Mouse (Mus musculus) spleen, adult 2 months (tissue): ENCODE data around the gene Ubn2. TPM values are rescaled to one million over a fixed set of nuclear protein-coding genes. Genes with fewer than 3 reads are reported as not detected.
A peak's percentile ranks its signal among the peaks of the same experiment; 100 is the strongest.

Experiments
- DNase-seq, 2 experiments: peaks; one replicate each; pipeline versions ENCODE4 v3.0.0 to v3.0.0-alpha.2; 2012 to 2021; ENCODE audit warnings: low spot score in 2 of 2, low read depth in 1 of 2
- H3K27ac ChIP-seq: fragments of 200-500 bp; 2 replicates; pipeline ENCODE4 v1.5.1; 2012; ENCODE audit warnings: low read length, inconsistent platforms; ENCODE audit not compliant: insufficient read depth
- H3K27me3 ChIP-seq: fragments of 200-500 bp; 2 replicates; pipeline ENCODE4 v1.6.1; 2012; ENCODE audit warnings: mild to moderate bottlenecking, moderate library complexity, low read length, inconsistent platforms; ENCODE audit not compliant: control insufficient read depth, insufficient read depth
- H3K36me3 ChIP-seq: fragments of 200-500 bp; 2 replicates; pipeline ENCODE4 v1.6.1; 2012; ENCODE audit warnings: mild to moderate bottlenecking, low read length, inconsistent platforms; ENCODE audit not compliant: control insufficient read depth, insufficient read depth
- H3K4me1 ChIP-seq: fragments of 200-500 bp; 2 replicates; pipeline ENCODE4 v1.6.1; 2011; ENCODE audit warnings: inconsistent platforms; ENCODE audit not compliant: control insufficient read depth, insufficient read depth, insufficient read length
- H3K4me3 ChIP-seq: fragments of 200-500 bp; 2 replicates; pipeline ENCODE4 v1.5.1; 2011; ENCODE audit warnings: mild to moderate bottlenecking, inconsistent platforms; ENCODE audit not compliant: insufficient read depth, insufficient read length; ENCODE audit errors: extremely low read depth
- CTCF ChIP-seq: fragments of 200-500 bp; IDR thresholded peaks from 2 replicates; pipeline ENCODE4 v1.5.1; 2011; ENCODE audit warnings: mild to moderate bottlenecking, inconsistent platforms; ENCODE audit not compliant: insufficient read depth, insufficient read length, insufficient replicate concordance; ENCODE audit errors: extremely low read depth
- POLR2A ChIP-seq: fragments of 200-500 bp; IDR thresholded peaks from 2 replicates; pipeline ENCODE4 v1.6.1; 2011; ENCODE audit warnings: low read depth, low read length, inconsistent platforms
- WGBS: fragments of 180-500 bp; shearing (Covaris S2); methylation state at CpG from one replicate; pipeline ENCODE4 v1.1.7; 2018; 5-methylcytosine and 5-hydroxymethylcytosine counted together
- polyA plus RNA-seq: library from polyadenylated mRNA; depleted of rRNA; stranded (reverse); fragments of >200 nt; gene quantifications from 2 replicates; pipeline ENCODE4 v1.2.3, GENCODE M21; 2012; rRNA removed

Ubn2 gene
- polyA plus RNA-seq, 1 experiment, result 4.9 TPM

DNA sequence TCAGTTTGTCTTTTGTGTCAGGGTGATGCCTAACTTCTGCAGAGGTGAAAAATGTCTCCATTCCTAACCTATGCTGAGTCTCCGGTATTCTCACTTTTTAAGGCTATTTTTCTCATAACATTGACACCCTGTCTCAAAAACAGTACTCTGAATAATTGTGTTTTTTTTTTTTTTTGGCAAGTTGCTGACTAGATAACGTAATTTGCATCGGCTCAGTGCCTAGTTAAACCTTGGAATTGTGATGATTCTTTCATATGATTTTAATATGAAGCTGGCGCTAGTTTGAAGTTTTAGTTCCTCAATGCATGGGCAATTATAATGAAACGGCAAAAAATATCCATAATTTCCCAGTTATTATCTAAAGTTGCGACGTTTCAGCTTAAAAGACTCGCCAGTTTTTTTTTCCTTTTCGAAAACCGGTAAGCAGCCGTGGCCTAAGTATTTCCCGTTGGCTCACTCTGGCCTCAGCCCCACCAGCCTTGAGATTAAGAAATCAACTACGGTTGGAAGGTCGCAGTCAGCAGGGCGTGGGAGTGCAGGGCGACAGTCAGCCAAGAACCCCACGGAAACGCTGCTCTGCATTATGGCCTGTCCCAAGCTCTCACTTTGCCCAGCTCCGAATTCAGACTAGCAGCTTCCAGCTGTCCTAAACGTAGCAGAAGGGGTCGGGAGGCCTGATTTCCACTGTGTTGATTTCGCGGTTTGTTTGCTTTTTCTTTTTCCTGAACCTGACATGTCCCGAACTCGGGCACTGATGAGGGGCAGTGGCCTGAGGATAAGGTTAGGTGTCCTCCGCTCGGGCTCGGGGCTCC, 116.7 kb downstream of the Ubn2 start:
- Histone ChIP-seq H3K27ac (peak overlapping the region; percentile 98), H3K36me3 (no peaks in the 10 kb centered on the region), H3K4me3 (peak overlapping the region; percentile 94), H3K4me1 (no peaks in the 10 kb centered on the region; the same call in 1 of the 2 replicates), H3K27me3 (no peaks in the 10 kb centered on the region)
- TF ChIP-seq CTCF (no peak), POLR2A (peak; percentile 31; the same call in 1 of the 2 replicates)
- DNase-seq, result peak; percentile 52 to 55
- 3% methylated on average over 28 of the region's 28 CpGs for whole genome bisulfite sequencing

DNA sequence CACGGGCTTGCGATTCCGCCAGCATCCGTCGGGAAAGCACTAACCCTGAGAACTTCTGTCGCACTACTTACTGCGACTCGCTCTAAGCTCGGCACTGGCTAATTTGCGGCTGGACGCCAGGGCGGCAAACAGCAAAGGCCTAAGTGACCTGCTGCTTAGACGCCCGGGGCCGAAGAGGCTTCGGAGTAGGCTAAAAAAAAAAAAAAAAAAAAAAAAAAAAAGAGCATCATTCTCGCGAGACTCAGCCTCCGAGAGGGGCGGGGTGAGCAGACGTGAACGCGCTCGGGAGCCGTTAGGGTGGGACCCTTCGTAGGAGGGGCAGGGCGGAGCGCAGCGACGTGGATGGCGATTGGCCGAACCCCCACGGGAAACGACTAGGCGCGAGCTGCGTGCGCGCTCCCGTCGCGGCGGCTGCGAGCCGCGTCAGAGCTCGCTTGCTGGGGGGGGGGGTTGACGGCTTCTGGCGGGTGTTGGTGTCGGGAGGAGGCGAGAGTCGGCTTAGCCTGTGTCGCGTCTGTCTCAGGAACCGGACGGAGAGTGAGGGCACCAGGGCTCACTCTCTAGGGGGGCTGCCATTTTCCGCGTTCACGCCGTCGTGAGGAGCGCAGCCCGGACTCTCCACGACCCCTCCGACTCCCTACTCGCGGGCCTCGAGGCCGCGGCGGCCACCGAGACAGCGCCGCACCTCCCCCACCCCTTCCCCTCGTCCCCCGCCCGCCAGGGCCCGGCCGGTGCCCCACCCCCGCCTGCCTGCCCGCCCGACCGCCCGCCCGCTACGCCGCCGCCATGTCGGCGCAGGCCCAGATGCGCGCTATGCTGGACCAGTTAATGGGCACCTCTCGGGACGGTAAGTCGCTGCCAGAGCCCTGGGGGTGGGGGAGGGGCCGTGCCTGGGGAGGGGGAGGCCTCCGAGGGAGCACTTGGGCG, 117.6 kb downstream of the Ubn2 start, which contains the start of gene Luc7l2:
TSS of gene Luc7l2 (plus strand) at position 273 of the 927 bp plus-strand sequence.
- under 1% methylated on average over 88 of the region's 98 CpGs for WGBS
- Histone ChIP-seq H3K27ac (peak within 1 kb of the TSS; percentile 99), H3K4me1 (no peaks in the 10 kb centered on the region; the same call in 1 of the 2 replicates), H3K27me3 (no peaks in the 10 kb centered on the region), H3K4me3 (peak within 1 kb of the TSS; percentile 94), H3K36me3 (peaks cover 1% of the 10 kb centered on the region; the same call in 1 of the 2 replicates)
- peak; percentile 92 to 96 for DNase-seq
- TF ChIP-seq CTCF, result no peak
- TF ChIP-seq POLR2A, result peak; percentile 78

DNA sequence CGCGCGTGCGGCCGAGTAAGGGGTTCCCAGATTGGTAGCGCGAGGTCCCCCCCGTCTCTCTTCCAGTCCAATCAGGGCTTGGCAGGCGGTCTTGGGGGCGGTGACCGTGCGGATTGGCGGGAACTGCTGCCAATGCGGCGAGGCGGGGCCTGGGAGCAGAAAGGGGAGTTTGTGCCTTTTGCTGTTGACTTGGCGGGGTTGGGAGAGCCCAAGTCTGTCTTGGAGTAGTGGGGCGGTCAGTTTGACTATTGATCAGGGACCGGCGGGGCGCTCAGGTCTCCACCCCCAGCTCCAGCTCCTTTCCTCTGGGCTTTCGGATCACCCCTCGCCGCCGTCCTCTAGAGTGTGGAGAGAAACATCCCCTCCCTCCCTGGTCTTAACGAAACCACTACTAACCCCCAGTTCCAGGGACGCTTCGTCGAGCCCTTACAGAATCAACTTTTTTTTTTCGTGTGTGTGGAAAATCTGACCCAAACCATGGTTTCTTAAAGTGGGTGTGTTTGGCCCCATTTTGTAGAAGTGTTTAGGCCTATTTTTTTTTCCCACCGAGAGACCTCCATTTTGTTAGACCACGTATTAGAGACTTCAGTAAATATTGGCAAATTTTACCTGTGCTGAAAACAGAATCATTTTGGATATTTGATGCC, 118.4 kb downstream of the Ubn2 start:
- under 1% methylated on average over 32 of the region's 32 CpGs for WGBS
- TF ChIP-seq CTCF, result no peak
- peak; percentile 25; the same call in 1 of the 2 replicates for TF ChIP-seq POLR2A
- H3K36me3 ChIP-seq, result peaks cover 1% of the 10 kb centered on the region; the same call in 1 of the 2 replicates
- no peaks in the 10 kb centered on the region for H3K27me3 ChIP-seq
- no peaks in the 10 kb centered on the region; the same call in 1 of the 2 replicates for H3K4me1 ChIP-seq
- peak overlapping the region; percentile 84 for H3K4me3 ChIP-seq
- DNase-seq, result peak; percentile 91 to 97
- peak overlapping the region; percentile 99 for H3K27ac ChIP-seq

DNA sequence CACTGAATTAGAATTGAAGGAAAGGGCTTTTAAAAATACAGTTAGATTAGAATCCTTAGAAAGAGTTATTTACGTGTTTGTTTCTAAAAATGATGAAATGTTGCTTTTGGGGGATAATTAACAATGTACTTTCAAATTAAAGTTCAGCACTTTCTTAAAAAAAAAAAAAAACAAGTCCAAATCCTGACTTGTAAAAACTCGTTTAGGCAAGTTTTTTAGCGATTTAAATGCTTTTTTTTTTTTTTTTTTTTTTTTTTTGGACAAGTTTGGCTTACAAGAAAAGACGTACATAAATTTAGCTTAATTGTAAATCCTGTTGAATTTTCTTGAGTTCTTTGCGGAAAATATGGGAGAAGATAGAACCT, 118.9 kb downstream of the Ubn2 start:
- Histone ChIP-seq H3K27ac (no peak overlapping the region), H3K4me1 (no peaks in the 10 kb centered on the region; the same call in 1 of the 2 replicates)
- WGBS, result 8% methylated on average over 5 of the region's 5 CpGs

More for the DNA sequence above, 118.9 kb downstream of the Ubn2 start:
- Histone ChIP-seq H3K27me3 (no peaks in the 10 kb centered on the region), H3K36me3 (peaks cover 1% of the 10 kb centered on the region; the same call in 1 of the 2 replicates), H3K4me3 (peak overlapping the region; percentile 84; the same call in 1 of the 2 replicates)
- no peak for DNase-seq
- no peak for TF ChIP-seq POLR2A

Other genes with a start within 250 kb of the Ubn2 start
- 0.25 and 0.33 TPM in 2 replicates for gene D630045J12Rik, start 179.9 kb upstream of the Ubn2 start, polyA plus RNA-seq
- gene Zc3hav1l, start 134.7 kb upstream of the Ubn2 start, polyA plus RNA-seq, result 1.4 and 1.5 TPM in 2 replicates
- 40.7 and 46.4 TPM in 2 replicates for gene Zc3hav1, start 79.3 kb upstream of the Ubn2 start, polyA plus RNA-seq
- gene Ttc26, start 52.5 kb upstream of the Ubn2 start, polyA plus RNA-seq, result 0.12 and 0.22 TPM in 2 replicates
- 83.1 and 139 TPM in 2 replicates for gene Fmc1, start 99.6 kb downstream of the Ubn2 start, polyA plus RNA-seq
- 24.3 and 28.2 TPM in 2 replicates for gene Luc7l2, start 117.4 kb downstream of the Ubn2 start, polyA plus RNA-seq
- 0.07 and 0.12 TPM in 2 replicates for gene Klrg2, start 203.3 kb downstream of the Ubn2 start, polyA plus RNA-seq
- gene Clec2l, start 229.1 kb downstream of the Ubn2 start, polyA plus RNA-seq, result 2.0 and 2.9 TPM in 2 replicates